Mouse (Mus musculus) granulocyte monocyte progenitor cell, adult 5-6 weeks (primary cell): Measurements from ENCODE around the gene Hoxd12. TPM values are rescaled to one million over a fixed set of nuclear protein-coding genes. Genes with fewer than 3 reads are reported as not detected.

Experiments
- ATAC-seq: replicated peaks from 2 replicates; pipeline ENCODE4 v1.8.0; 2016; ENCODE audit warnings: mild to moderate bottlenecking, moderate TSS enrichment, inconsistent platforms; ENCODE audit not compliant: poor library complexity, severe bottlenecking
- total RNA-seq, 2 experiments: library from RNA; stranded (forward) in 1 of 2; stranded (reverse) in 1 of 2; fragments of 200-712, 200-1000 nt in 1 of 2; fragments of >200 nt in 1 of 2; fragmentation: Nextera tagmentation in 1 of 2; gene quantifications; 2 replicates each; pipeline ENCODE4 v1.2.3; 2014 to 2017

Gene Hoxd12
- total RNA-seq, 2 experiments from 2014 or later = not detected

GRCm38 (mm10) chr2:74725171-74725570, 50.4 kb downstream of the Hoxd12 start:
- no peak for ATAC-seq

- no peak for ATAC-seq
Observed at GRCm38 (mm10) chr2:74726551-74726950, 51.7 kb downstream of the Hoxd12 start, which contains the start of gene Gm28230. Gene Gm28230, plus strand, starts transcription at chr2:74726728.

GRCm38 (mm10) chr2:74726973-74727639, 52.3 kb downstream of the Hoxd12 start:
- ATAC-seq = no peak

Other genes with a start within 250 kb of the Hoxd12 start
- gene Lnpk, start 95.6 kb upstream of the Hoxd12 start, total RNA-seq (2014; fragmentation: Nextera tagmentation) = 21.6 and 38.0 TPM in 2 replicates
- 52.6 and 53.5 TPM in 2 replicates for gene Lnpk, start 95.6 kb upstream of the Hoxd12 start, total RNA-seq (2017)
- gene Evx2, start 15.5 kb upstream of the Hoxd12 start, total RNA-seq (2014; fragmentation: Nextera tagmentation) = not detected in 2 replicates
- not detected in 2 replicates for gene Evx2, start 15.5 kb upstream of the Hoxd12 start, total RNA-seq (2017)
- not detected in 2 replicates for gene Hoxd13, start 6.7 kb upstream of the Hoxd12 start, total RNA-seq (2014; fragmentation: Nextera tagmentation)
- not detected in 2 replicates for gene Hoxd13, start 6.7 kb upstream of the Hoxd12 start, total RNA-seq (2017)
- not detected in 2 replicates for gene Hoxd11, start 4.5 kb downstream of the Hoxd12 start, total RNA-seq (2014; fragmentation: Nextera tagmentation)
- not detected in 2 replicates for gene Hoxd11, start 4.5 kb downstream of the Hoxd12 start, total RNA-seq (2017)
- not detected in 2 replicates for gene Hoxd10, start 16.9 kb downstream of the Hoxd12 start, total RNA-seq (2014; fragmentation: Nextera tagmentation)
- not detected in 2 replicates for gene Hoxd10, start 16.9 kb downstream of the Hoxd12 start, total RNA-seq (2017)
- gene Hoxd9, start 22.7 kb downstream of the Hoxd12 start, total RNA-seq (2014; fragmentation: Nextera tagmentation) = not detected in 2 replicates
- not detected in 2 replicates for gene Hoxd9, start 22.7 kb downstream of the Hoxd12 start, total RNA-seq (2017)
- gene Hoxd8, start 29.6 kb downstream of the Hoxd12 start, total RNA-seq (2014; fragmentation: Nextera tagmentation) = not detected in 2 replicates
- not detected in 2 replicates for gene Hoxd8, start 29.6 kb downstream of the Hoxd12 start, total RNA-seq (2017)
- not detected in 2 replicates for gene Hoxd3, start 36.9 kb downstream of the Hoxd12 start, total RNA-seq (2014; fragmentation: Nextera tagmentation)
- gene Hoxd3, start 36.9 kb downstream of the Hoxd12 start, total RNA-seq (2017) = not detected in 2 replicates
- gene Hoxd4, start 36.9 kb downstream of the Hoxd12 start, total RNA-seq (2014; fragmentation: Nextera tagmentation) = not detected in 2 replicates
- not detected in 2 replicates for gene Hoxd4, start 36.9 kb downstream of the Hoxd12 start, total RNA-seq (2017)
- not detected in 2 replicates for gene Gm28230, start 51.7 kb downstream of the Hoxd12 start, total RNA-seq (2014; fragmentation: Nextera tagmentation)
- gene Gm28230, start 51.7 kb downstream of the Hoxd12 start, total RNA-seq (2017) = not detected in 2 replicates
- gene Hoxd1, start 88.0 kb downstream of the Hoxd12 start, total RNA-seq (2014; fragmentation: Nextera tagmentation) = not detected in 2 replicates
- gene Hoxd1, start 88.0 kb downstream of the Hoxd12 start, total RNA-seq (2017) = not detected in 2 replicates
- gene Mtx2, start 150.8 kb downstream of the Hoxd12 start, total RNA-seq (2014; fragmentation: Nextera tagmentation) = 48.7 and 52.4 TPM in 2 replicates
- 33.7 and 34.5 TPM in 2 replicates for gene Mtx2, start 150.8 kb downstream of the Hoxd12 start, total RNA-seq (2017)